Mouse (Mus musculus) layer of hippocampus, postnatal 14 days (tissue): Measurements from ENCODE around the gene Mylk. TPM values are rescaled to one million over a fixed set of nuclear protein-coding genes. Genes with fewer than 3 reads are reported as not detected.
A peak's percentile ranks its signal among the peaks of the same experiment; 100 is the strongest.

Experiments
- DNase-seq, 2 experiments: peaks; one replicate each; pipeline ENCODE4 v3.0.0; 2021 to 2022; ENCODE audit warnings: low spot score in 2 of 2, mixed read lengths in 1 of 2
- total RNA-seq, 2 experiments: library from RNA; stranded (reverse); gene quantifications; 2 replicates each; pipeline ENCODE4 v1.2.3; 2021

Gene Mylk
- total RNA-seq, 2 experiments from 2014 or later = 11.9 to 14.2 TPM

GRCm38 (mm10) chr16:34976630-34977029 is 231.6 kb downstream of the Mylk start:
- DNase-seq = no peak

GRCm38 (mm10) chr16:34978018-34978417 is 233.0 kb downstream of the Mylk start:
- DNase-seq = no peak

- no peak for DNase-seq
These were observed 236.0 kb downstream of the Mylk start for GRCm38 (mm10) chr16:34981009-34981408.

GRCm38 (mm10) chr16:34984203-34985030 is 239.4 kb downstream of the Mylk start:
- peak in 1 of 2 experiments; percentile 48 for DNase-seq

- no peak for DNase-seq
These were observed 240.0 kb downstream of the Mylk start for GRCm38 (mm10) chr16:34985031-34985346.

- no peak for DNase-seq
These were observed 241.3 kb downstream of the Mylk start for GRCm38 (mm10) chr16:34986211-34986825.

- DNase-seq = no peak
These were observed 246.4 kb downstream of the Mylk start for GRCm38 (mm10) chr16:34991365-34991764.

GRCm38 (mm10) chr16:34992854-34993253 is 247.8 kb downstream of the Mylk start:
- peak in 1 of 2 experiments; percentile 75 for DNase-seq

GRCm38 (mm10) chr16:34993694-34994330 is 248.8 kb downstream of the Mylk start:
- DNase-seq = no peak

GRCm38 (mm10) chr16:34994641-34995141 is 249.7 kb downstream of the Mylk start:
- DNase-seq = no peak

- peak in 1 of 2 experiments; percentile 74 for DNase-seq
These were observed 251.1 kb downstream of the Mylk start for GRCm38 (mm10) chr16:34996133-34996532.

- DNase-seq = no peak
These were observed 252.0 kb downstream of the Mylk start for GRCm38 (mm10) chr16:34997052-34997451.

GRCm38 (mm10) chr16:34997576-34997975 is 252.6 kb downstream of the Mylk start:
- no peak for DNase-seq

GRCm38 (mm10) chr16:34999016-34999415 is 254.0 kb downstream of the Mylk start:
- no peak for DNase-seq

- DNase-seq = no peak
These were observed 255.0 kb downstream of the Mylk start for GRCm38 (mm10) chr16:34999986-35000385.

- DNase-seq = no peak
These were observed 256.0 kb downstream of the Mylk start for GRCm38 (mm10) chr16:35000923-35001560.

GRCm38 (mm10) chr16:35004356-35004755 is 259.3 kb downstream of the Mylk start:
- no peak for DNase-seq

GRCm38 (mm10) chr16:35004756-35005155 is 259.7 kb downstream of the Mylk start:
- DNase-seq = no peak

GRCm38 (mm10) chr16:35006251-35006650 is 261.2 kb downstream of the Mylk start:
- DNase-seq = no peak

GRCm38 (mm10) chr16:35007361-35007760 is 262.4 kb downstream of the Mylk start:
- no peak for DNase-seq

GRCm38 (mm10) chr16:35008447-35008846 is 263.4 kb downstream of the Mylk start:
- no peak for DNase-seq
